Mouse (Mus musculus) lung, postnatal 0 days (tissue): ENCODE data around the gene Abcc4. TPM values are rescaled to one million over a fixed set of nuclear protein-coding genes. Genes with fewer than 3 reads are reported as not detected.

Experiments
- ATAC-seq: fragments of 200-750 bp; cut with Nextera tagmentation; 2 replicates; pipeline ENCODE4 v1.8.0; 2017; ENCODE audit warnings: moderate library complexity
- DNase-seq: peaks from one replicate; pipeline ENCODE4 v3.0.0-alpha.2; 2016; ENCODE audit warnings: low spot score
- H3K27ac ChIP-seq: fragments of 300-500 bp; sonication (generic); 2 replicates; pipeline ENCODE4 v1.5.1; 2014; ENCODE audit warnings: antibody characterized with exemption, mild to moderate bottlenecking, low read length, mixed read lengths
- H3K27me3 ChIP-seq: fragments of 300-500 bp; sonication (generic); replicated peaks from 2 replicates; pipeline ENCODE4 v1.6.1; 2014; ENCODE audit warnings: low read length, mixed read lengths; ENCODE audit not compliant: insufficient read depth
- H3K36me3 ChIP-seq: fragments of 300-500 bp; sonication (generic); 2 replicates; pipeline ENCODE4 v1.6.1; 2014; ENCODE audit warnings: low read length, mixed read lengths; ENCODE audit not compliant: insufficient read depth
- H3K4me1 ChIP-seq: fragments of 300-500 bp; sonication (generic); 2 replicates; pipeline ENCODE4 v1.6.1; 2014; ENCODE audit warnings: antibody characterized with exemption, low read depth, low read length, mixed read lengths; ENCODE audit not compliant: insufficient read depth
- H3K4me2 ChIP-seq: fragments of 300-500 bp; sonication (generic); replicated peaks from 2 replicates; pipeline ENCODE4 v1.6.1; 2014; ENCODE audit warnings: low read depth, mild to moderate bottlenecking, low read length, moderate library complexity, mixed read lengths
- H3K4me3 ChIP-seq: fragments of 300-500 bp; sonication (generic); 2 replicates; pipeline ENCODE4 v1.5.1; 2014; ENCODE audit warnings: low read depth, low read length
- H3K9ac ChIP-seq: fragments of 300-500 bp; sonication (generic); replicated peaks from 2 replicates; pipeline ENCODE4 v1.6.1; 2014; ENCODE audit warnings: low read depth, mild to moderate bottlenecking
- H3K9me3 ChIP-seq: fragments of 300-500 bp; sonication (generic); 2 replicates; pipeline ENCODE4 v1.6.1; 2016; ENCODE audit warnings: low read length, mixed read lengths
- CTCF ChIP-seq: IDR thresholded peaks from 2 replicates; pipeline ENCODE4 v1.5.1; 2016; ENCODE audit warnings: antibody characterized with exemption, mild to moderate bottlenecking
- EP300 ChIP-seq: IDR thresholded peaks from 2 replicates; pipeline ENCODE4 v1.6.1; 2016; ENCODE audit warnings: antibody characterized with exemption, mild to moderate bottlenecking, control low read depth
- WGBS: fragments of 180-500 bp; shearing (Covaris S2); extraction: QIAGEN DNeasy Blood & Tissue Kit; methylation state at CpG from one replicate; pipeline ENCODE4 v1.1.7; 2014; 5-methylcytosine and 5-hydroxymethylcytosine counted together
- polyA plus RNA-seq: library from polyadenylated mRNA; unstranded; fragments of >200 nt; fragmentation: Nextera tagmentation; extraction: Ambion mirVana; gene quantifications from 2 replicates; pipeline ENCODE4 v1.2.1, GENCODE M21; 2015

The Abcc4 gene
- polyA plus RNA-seq, 1 experiment from 2014 or later = 1.0 TPM

DNA sequence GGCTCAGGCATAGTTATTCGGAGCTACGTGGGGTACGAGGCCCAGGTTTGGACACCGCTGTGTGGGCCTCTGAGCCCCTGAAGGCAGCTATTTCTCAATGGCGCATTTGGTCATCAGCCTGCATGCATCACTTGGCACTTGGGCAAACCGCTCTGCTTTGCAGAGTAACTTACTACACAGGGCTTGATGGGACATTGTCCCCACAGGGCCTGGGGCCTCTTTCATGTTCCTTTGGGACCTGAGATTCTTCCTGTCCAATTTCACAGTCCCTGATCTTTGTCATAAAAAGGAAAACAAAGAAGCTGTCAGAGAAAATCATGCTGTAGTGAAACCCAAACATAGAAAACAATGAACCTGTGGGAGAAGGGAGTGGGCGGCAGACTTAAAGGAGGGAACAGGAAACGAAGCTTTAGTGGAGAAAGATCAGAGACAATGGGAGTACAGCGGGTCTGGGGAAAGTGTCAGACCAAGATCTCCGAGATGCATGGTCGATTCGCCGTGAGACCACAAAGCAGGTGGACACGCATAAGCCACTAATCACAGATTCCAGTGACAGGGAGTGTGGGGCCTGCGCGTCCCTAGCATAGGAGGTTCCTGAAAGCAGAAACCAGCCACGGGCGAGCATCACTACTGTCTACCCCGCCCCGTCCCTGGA is 48.2 kb downstream of the Abcc4 start:
- no peaks in the 10 kb centered on the region for H3K27me3 ChIP-seq
- no peak for ATAC-seq
- DNase-seq = no peak
- H3K36me3 ChIP-seq = no peaks in the 10 kb centered on the region
- TF ChIP-seq CTCF = no peak
- TF ChIP-seq EP300 = no peak
- peaks cover 6% of the 10 kb centered on the region for H3K4me1 ChIP-seq
- WGBS = 68% methylated on average over 20 of the region's 20 CpGs
- H3K9ac ChIP-seq = no peak overlapping the region
- H3K4me2 ChIP-seq = no peak overlapping the region
- no peak overlapping the region for H3K27ac ChIP-seq
- H3K9me3 ChIP-seq = no peaks in the 10 kb centered on the region
- H3K4me3 ChIP-seq = no peak overlapping the region

DNA sequence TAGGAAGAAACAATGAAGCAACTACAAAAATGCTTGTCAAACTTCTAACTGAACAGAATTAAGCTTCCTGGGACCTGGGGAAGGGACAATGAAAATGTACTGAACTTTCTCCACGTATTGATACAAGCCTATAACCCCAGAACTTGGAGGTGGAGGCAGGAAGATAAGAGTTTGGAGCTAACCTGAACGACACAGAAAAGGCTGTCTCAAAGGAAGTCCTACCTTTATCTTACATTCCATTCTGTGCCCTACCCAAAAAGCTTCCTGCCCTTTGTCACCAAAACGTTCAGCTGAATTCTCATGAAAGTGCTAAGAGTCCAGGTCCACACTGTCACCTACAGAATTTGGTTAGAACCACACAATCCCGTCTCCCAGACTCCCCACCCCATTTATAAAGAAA is 48.8 kb downstream of the Abcc4 start:
- Histone ChIP-seq H3K27ac (no peak overlapping the region), H3K27me3 (no peaks in the 10 kb centered on the region), H3K9me3 (no peaks in the 10 kb centered on the region), H3K9ac (no peak overlapping the region), H3K4me1 (peaks cover 6% of the 10 kb centered on the region), H3K4me2 (no peak overlapping the region), H3K36me3 (no peaks in the 10 kb centered on the region), H3K4me3 (no peak overlapping the region)
- DNase-seq (no peak), ATAC-seq (no peak)
- 46% methylated on average over 4 of the region's 4 CpGs for WGBS
- no peak for TF ChIP-seq EP300
- TF ChIP-seq CTCF = no peak

DNA sequence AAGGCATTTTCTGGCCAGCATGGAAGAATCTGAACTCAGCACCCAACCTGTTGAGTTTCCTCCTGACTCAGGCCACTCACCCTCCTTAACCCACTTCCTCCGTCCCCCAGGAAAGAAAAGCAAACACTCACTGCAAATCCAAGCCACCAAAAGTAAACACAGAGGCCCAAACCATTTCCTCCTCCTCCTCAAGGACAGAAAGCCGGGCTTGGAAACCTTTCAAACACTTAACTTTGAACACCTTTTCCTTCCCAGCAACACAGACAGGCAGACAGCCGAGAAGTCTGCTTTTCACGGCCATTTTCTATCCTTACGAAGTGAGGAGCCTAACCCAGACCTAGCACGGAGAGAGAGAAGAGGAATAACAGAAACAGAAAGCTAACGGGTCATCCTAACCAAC is 50.0 kb downstream of the Abcc4 start:
- no peaks in the 10 kb centered on the region for H3K9me3 ChIP-seq
- no peak overlapping the region for H3K9ac ChIP-seq
- H3K27ac ChIP-seq = no peak overlapping the region
- TF ChIP-seq CTCF (no peak), EP300 (0 out of 2 replicates have a peak, but pooled peaks have one; percentile 31)
- H3K4me2 ChIP-seq = no peak overlapping the region
- H3K4me1 ChIP-seq = peaks cover 6% of the 10 kb centered on the region
- ATAC-seq (peak; percentile 62), DNase-seq (peak; percentile 87)
- H3K36me3 ChIP-seq = no peaks in the 10 kb centered on the region
- WGBS = 28% methylated on average over 7 of the region's 7 CpGs
- no peaks in the 10 kb centered on the region for H3K27me3 ChIP-seq
- no peak overlapping the region for H3K4me3 ChIP-seq

DNA sequence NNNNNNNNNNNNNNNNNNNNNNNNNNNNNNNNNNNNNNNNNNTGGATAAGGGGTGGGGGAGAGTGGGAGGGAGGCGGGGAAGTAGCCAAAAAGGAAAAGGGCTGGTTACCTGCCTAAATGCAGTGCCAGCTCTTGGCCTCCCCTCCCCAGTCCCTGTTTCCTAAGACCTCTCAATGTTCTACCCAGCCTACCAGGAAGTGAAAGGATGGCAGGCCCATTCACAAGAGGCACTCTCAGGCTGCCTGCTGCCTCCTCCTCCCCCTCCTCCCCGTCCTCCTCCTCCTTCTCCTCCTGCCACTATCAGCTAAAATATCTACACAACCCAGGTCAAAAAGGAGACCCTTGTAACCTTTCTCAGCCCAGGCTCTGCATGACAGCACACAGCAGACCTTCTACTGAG is 51.1 kb downstream of the Abcc4 start:
- Histone ChIP-seq H3K4me2 (no peak overlapping the region), H3K4me1 (peaks cover 6% of the 10 kb centered on the region), H3K4me3 (no peak overlapping the region), H3K9me3 (no peaks in the 10 kb centered on the region), H3K9ac (no peak overlapping the region), H3K27ac (no peak overlapping the region), H3K27me3 (no peaks in the 10 kb centered on the region), H3K36me3 (no peaks in the 10 kb centered on the region)
- 58% methylated on average over 2 of the region's 2 CpGs for WGBS
- TF ChIP-seq EP300 (no peak), CTCF (no peak)
- DNase-seq = no peak
- ATAC-seq = no peak

DNA sequence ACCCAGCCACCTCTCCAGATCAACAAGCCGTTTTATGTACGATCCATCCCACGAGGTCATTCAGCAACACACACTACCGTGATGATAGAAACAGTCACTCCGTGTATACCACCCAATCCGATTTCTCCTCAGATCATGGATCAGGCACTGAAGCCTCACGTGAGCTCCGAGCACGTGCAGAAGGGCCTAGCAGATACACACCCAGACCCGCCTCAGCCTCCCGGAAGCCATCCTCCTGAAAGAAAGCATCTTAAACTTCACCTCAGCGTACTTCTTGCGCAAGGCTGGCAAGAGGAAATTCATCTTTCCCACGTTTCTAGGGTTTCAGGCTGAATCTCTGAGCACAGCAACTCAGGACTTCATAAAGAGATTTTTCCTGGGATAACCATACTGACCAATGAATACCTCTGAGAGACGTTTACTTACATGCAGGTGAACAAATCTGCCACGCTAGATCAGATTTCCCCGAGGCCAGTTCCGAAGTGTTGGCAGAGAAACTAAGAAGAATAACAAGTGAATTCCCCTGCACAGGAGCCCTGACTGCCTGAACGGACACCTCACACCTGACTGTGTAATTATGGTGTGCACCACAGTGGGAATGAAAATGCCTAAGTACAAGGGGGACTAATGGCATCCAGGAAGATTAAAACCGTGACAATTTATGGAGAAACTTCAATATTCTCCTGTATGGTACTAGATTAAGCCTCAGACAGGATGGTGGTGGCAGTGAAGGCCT is 54.1 kb downstream of the Abcc4 start:
- no peak overlapping the region for H3K4me2 ChIP-seq
- ATAC-seq = no peak
- no peak overlapping the region for H3K9ac ChIP-seq
- H3K4me3 ChIP-seq = no peak overlapping the region
- WGBS = 80% methylated on average over 20 of the region's 20 CpGs
- TF ChIP-seq CTCF = no peak
- no peak for TF ChIP-seq EP300
- no peaks in the 10 kb centered on the region for H3K36me3 ChIP-seq
- H3K27me3 ChIP-seq = no peaks in the 10 kb centered on the region
- H3K27ac ChIP-seq = no peak overlapping the region
- DNase-seq = no peak
- H3K9me3 ChIP-seq = no peaks in the 10 kb centered on the region
- H3K4me1 ChIP-seq = peaks cover 6% of the 10 kb centered on the region; the same call in 1 of the 2 replicates

DNA sequence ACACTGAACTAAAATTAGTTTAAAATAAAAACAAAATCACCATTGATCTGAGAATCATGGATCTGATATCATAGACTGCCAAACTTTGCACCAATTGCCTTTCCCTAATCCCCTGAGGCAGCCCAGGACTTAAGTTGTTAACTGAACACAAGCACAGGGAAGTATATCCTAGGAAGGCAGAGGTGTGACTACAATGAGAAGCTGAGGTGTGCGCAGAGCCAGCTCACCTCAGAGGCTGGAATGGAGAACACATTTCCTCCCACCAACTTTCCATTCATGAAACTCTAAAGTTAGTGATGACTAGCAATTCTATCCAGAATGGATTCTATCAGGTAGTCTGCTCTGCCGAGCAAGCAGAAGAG is 56.1 kb downstream of the Abcc4 start:
- Histone ChIP-seq H3K9ac (no peak overlapping the region), H3K4me1 (no peaks in the 10 kb centered on the region), H3K27ac (no peak overlapping the region), H3K4me2 (no peak overlapping the region), H3K36me3 (no peaks in the 10 kb centered on the region), H3K4me3 (no peak overlapping the region), H3K27me3 (no peaks in the 10 kb centered on the region), H3K9me3 (no peaks in the 10 kb centered on the region)
- DNase-seq = no peak
- ATAC-seq = no peak
- TF ChIP-seq CTCF = no peak
- WGBS = 91% methylated on average over 2 of the region's 2 CpGs
